Mouse (Mus musculus): Measurements from ENCODE around the gene A630001G21Rik. TPM values are rescaled to one million over a fixed set of nuclear protein-coding genes. Genes with fewer than 3 reads are reported as not detected.

Gene A630001G21Rik
- polyA plus RNA-seq, 1 experiment from 2014 or later, result 1.6 TPM

GRCm38 (mm10) chr1:85686666-85687065 is 91.8 kb downstream of the A630001G21Rik start:
- Histone ChIP-seq H3K36me3 (replicated peaks) (no peaks in the 10 kb centered on the region), H3K27me3 (no peaks in the 10 kb centered on the region), H3K27ac (no peak overlapping the region), H3K9me3 (no peaks in the 10 kb centered on the region), H3K4me2 (no peak overlapping the region), H3K4me1 (no peaks in the 10 kb centered on the region), H3K9ac (no peak overlapping the region), H3K4me3 (replicated peaks) (no peak overlapping the region)
- no peak for ATAC-seq (ENCODE audit: low FRiP score)
- WGBS, result 66% methylated on average over 5 of the region's 5 CpGs

GRCm38 (mm10) chr1:85680226-85680625 is 98.2 kb downstream of the A630001G21Rik start:
- ATAC-seq (ENCODE audit: low FRiP score), result no peak
- H3K4me1 ChIP-seq, result no peaks in the 10 kb centered on the region
- no peak overlapping the region for H3K27ac ChIP-seq
- no peaks in the 10 kb centered on the region for H3K9me3 ChIP-seq
- no peaks in the 10 kb centered on the region for H3K27me3 ChIP-seq
- WGBS, result 62% methylated on average over 4 of the region's 4 CpGs
- no peak overlapping the region for H3K4me3 ChIP-seq (replicated peaks)
- no peaks in the 10 kb centered on the region for H3K36me3 ChIP-seq (replicated peaks)
- no peak overlapping the region for H3K9ac ChIP-seq
- no peak overlapping the region for H3K4me2 ChIP-seq

Small RNAs within 50 kb of the gene (microRNA-seq; reads per million reads assigned to microRNA genes)
- gene Gm25472 (not detected), gene Mir8096 (not detected)

Other genes with a start within 250 kb of the A630001G21Rik start
- gene G530012D18Rik, start 203.0 kb downstream of the A630001G21Rik start, polyA plus RNA-seq (2016; fragmentation: Nextera tagmentation; extraction: Ambion mirVana), result not detected in 2 replicates
- 0.37 TPM in 2 replicates for gene Sp110, start 179.8 kb downstream of the A630001G21Rik start, polyA plus RNA-seq (2016; fragmentation: Nextera tagmentation; extraction: Ambion mirVana)
- 0.31 and 0.38 TPM in 2 replicates for gene Sp140, start 178.3 kb downstream of the A630001G21Rik start, polyA plus RNA-seq (2016; fragmentation: Nextera tagmentation; extraction: Ambion mirVana)
- gene Sp100, start 128.7 kb downstream of the A630001G21Rik start, polyA plus RNA-seq (2016; fragmentation: Nextera tagmentation; extraction: Ambion mirVana), result 0.40 and 0.97 TPM in 2 replicates
- gene Cab39, start 14.8 kb upstream of the A630001G21Rik start, polyA plus RNA-seq (2016; fragmentation: Nextera tagmentation; extraction: Ambion mirVana), result 68.3 and 69.7 TPM in 2 replicates
- 116 and 119 TPM in 2 replicates for gene Itm2c, start 115.6 kb upstream of the A630001G21Rik start, polyA plus RNA-seq (2016; fragmentation: Nextera tagmentation; extraction: Ambion mirVana)
- gene 4933407L21Rik, start 149.8 kb upstream of the A630001G21Rik start, polyA plus RNA-seq (2016; fragmentation: Nextera tagmentation; extraction: Ambion mirVana), result 2.4 and 3.7 TPM in 2 replicates
- gene Gpr55, start 182.4 kb upstream of the A630001G21Rik start, polyA plus RNA-seq (2016; fragmentation: Nextera tagmentation; extraction: Ambion mirVana), result 0.05 TPM in 1 of 2 replicates, not detected in the other
- not detected in 2 replicates for gene Spata3, start 238.2 kb upstream of the A630001G21Rik start, polyA plus RNA-seq (2016; fragmentation: Nextera tagmentation; extraction: Ambion mirVana)

Data from forebrain, embryonic 12.5 days (tissue).